Mouse (Mus musculus): ENCODE results near the gene Gm17728. TPM values are rescaled to one million over a fixed set of nuclear protein-coding genes. Genes with fewer than 3 reads are reported as not detected.

The Gm17728 gene
- total and polyA plus RNA-seq, 3 experiments = not detected

DNA sequence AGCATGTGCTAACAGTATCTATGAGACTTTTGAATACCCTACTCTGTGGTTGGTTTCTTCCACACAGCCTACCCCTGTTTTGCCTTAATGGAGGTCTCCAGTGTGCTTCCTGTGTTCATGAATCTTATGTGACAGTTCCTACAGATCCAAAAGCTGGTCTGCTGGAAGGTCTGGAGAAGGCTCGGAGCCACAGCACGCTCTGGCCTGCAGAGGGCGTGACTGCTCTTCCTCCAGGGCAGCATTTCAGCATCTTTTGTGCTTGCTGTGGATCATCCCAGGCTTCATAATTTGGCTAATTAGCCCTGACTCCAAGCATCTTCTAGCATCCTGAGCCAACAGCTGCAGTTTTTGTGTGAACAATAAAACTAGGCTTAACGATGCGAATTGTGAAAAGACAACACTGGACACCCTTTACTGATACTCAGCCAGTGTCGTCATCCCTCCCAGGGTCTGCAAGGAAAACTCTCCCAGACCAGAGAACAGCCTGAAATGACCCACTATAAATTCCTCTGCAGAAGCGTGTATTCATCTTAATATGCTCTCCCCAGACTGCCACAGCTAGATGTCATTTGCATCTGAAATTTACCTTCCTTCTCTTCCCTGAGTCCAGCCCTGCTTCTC lies 6.6 kb downstream of the Gm17728 start:
- Histone ChIP-seq H3K27me3 (ENCODE audit: control insufficient read depth, insufficient read depth, low read length) (no peaks in the 10 kb centered on the region), H3K27ac (no peak overlapping the region), H3K79me2 (replicated peaks; ENCODE audit: control insufficient read depth, insufficient read depth, low read length) (no peaks in the 10 kb centered on the region), H3K9ac (ENCODE audit: low read depth, low read length) (no peak overlapping the region), H3K4me1 (ENCODE audit: control insufficient read depth, insufficient read depth, low read length) (no peaks in the 10 kb centered on the region), H3K4me3 (no peak overlapping the region), H3K36me3 (ENCODE audit: control insufficient read depth, insufficient read depth, low read length) (no peaks in the 10 kb centered on the region)
- intact Hi-C loops (cut with DNase I) = no loop called here
- no peak for TF ChIP-seq POLR2A (IDR thresholded peaks at IDR 0.05; ENCODE audit: insufficient read depth, low read depth, low read length)
- no peak for TF ChIP-seq EP300 (IDR thresholded peaks at IDR 0.05; ENCODE audit: insufficient read depth, low read depth, low read length)
- no peak for TF ChIP-seq CTCF (IDR thresholded peaks at IDR 0.05)
- WGBS = 82% methylated on average over 7 of the region's 7 CpGs
- no peak for DNase-seq

GRCm38 (mm10) chr17:9439997-9440655 lies 18.3 kb downstream of the Gm17728 start:
- no peak for TF ChIP-seq POLR2A (IDR thresholded peaks at IDR 0.05; ENCODE audit: insufficient read depth, low read depth, low read length)
- no peak for TF ChIP-seq EP300 (IDR thresholded peaks at IDR 0.05; ENCODE audit: insufficient read depth, low read depth, low read length)
- no peak for TF ChIP-seq CTCF (IDR thresholded peaks at IDR 0.05)
- no peak overlapping the region for H3K9ac ChIP-seq (ENCODE audit: low read depth, low read length)
- H3K4me1 ChIP-seq (ENCODE audit: control insufficient read depth, insufficient read depth, low read length) = no peaks in the 10 kb centered on the region
- WGBS = 79% methylated on average over 4 of the region's 4 CpGs
- no peaks in the 10 kb centered on the region for H3K79me2 ChIP-seq (replicated peaks; ENCODE audit: control insufficient read depth, insufficient read depth, low read length)
- no peaks in the 10 kb centered on the region for H3K36me3 ChIP-seq (ENCODE audit: control insufficient read depth, insufficient read depth, low read length)
- no peak overlapping the region for H3K4me3 ChIP-seq
- no peak overlapping the region for H3K27ac ChIP-seq
- intact Hi-C loops (cut with DNase I) = no loop called here
- DNase-seq = no peak
- H3K27me3 ChIP-seq (ENCODE audit: control insufficient read depth, insufficient read depth, low read length) = no peaks in the 10 kb centered on the region; the same call in 1 of the 2 replicates

GRCm38 (mm10) chr17:9456406-9456805 lies 34.5 kb downstream of the Gm17728 start:
- H3K27me3 ChIP-seq (ENCODE audit: control insufficient read depth, insufficient read depth, low read length) = no peaks in the 10 kb centered on the region
- intact Hi-C loops (cut with DNase I) = no loop called here
- H3K36me3 ChIP-seq (ENCODE audit: control insufficient read depth, insufficient read depth, low read length) = no peaks in the 10 kb centered on the region
- H3K4me1 ChIP-seq (ENCODE audit: control insufficient read depth, insufficient read depth, low read length) = no peaks in the 10 kb centered on the region
- 74% methylated on average over 5 of the region's 5 CpGs for WGBS
- H3K9ac ChIP-seq (ENCODE audit: low read depth, low read length) = no peak overlapping the region
- H3K4me3 ChIP-seq = no peak overlapping the region
- TF ChIP-seq POLR2A (IDR thresholded peaks at IDR 0.05; ENCODE audit: insufficient read depth, low read depth, low read length) (no peak), CTCF (IDR thresholded peaks at IDR 0.05) (no peak)
- no peak for DNase-seq
- H3K27ac ChIP-seq = no peak overlapping the region
- no peaks in the 10 kb centered on the region for H3K79me2 ChIP-seq (replicated peaks; ENCODE audit: control insufficient read depth, insufficient read depth, low read length)

DNA sequence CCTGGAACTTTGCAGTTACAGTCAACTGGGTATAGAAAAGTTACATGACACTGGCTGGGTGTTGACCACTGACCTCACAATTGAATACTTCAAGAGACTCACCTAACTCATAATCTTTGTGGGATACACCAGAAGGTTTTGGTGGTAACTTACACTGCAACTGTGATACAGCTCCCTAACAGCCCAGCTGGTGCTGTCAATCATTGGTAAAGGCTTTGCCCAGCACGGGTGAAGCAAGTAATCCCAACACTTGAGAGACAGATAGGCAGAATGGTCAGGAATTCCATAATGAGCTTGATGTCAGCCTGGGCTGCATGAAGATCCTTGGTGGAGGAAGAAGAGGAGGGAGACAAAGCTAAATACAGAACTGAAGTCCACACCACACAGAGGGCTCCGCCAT lies 39.0 kb downstream of the Gm17728 start:
- Histone ChIP-seq H3K4me1 (ENCODE audit: control insufficient read depth, insufficient read depth, low read length) (no peaks in the 10 kb centered on the region), H3K9ac (ENCODE audit: low read depth, low read length) (no peak overlapping the region), H3K4me3 (no peak overlapping the region), H3K79me2 (replicated peaks; ENCODE audit: control insufficient read depth, insufficient read depth, low read length) (no peaks in the 10 kb centered on the region), H3K27ac (no peak overlapping the region), H3K36me3 (ENCODE audit: control insufficient read depth, insufficient read depth, low read length) (no peaks in the 10 kb centered on the region), H3K27me3 (ENCODE audit: control insufficient read depth, insufficient read depth, low read length) (no peaks in the 10 kb centered on the region)
- 72% methylated on average over 2 of the region's 2 CpGs for WGBS
- no peak for DNase-seq
- TF ChIP-seq POLR2A (IDR thresholded peaks at IDR 0.05; ENCODE audit: insufficient read depth, low read depth, low read length) = no peak
- TF ChIP-seq CTCF (IDR thresholded peaks at IDR 0.05) = no peak
- TF ChIP-seq EP300 (IDR thresholded peaks at IDR 0.05; ENCODE audit: insufficient read depth, low read depth, low read length) = no peak
- intact Hi-C loops (cut with DNase I) = no loop called here

Other genes with a start within 250 kb of the Gm17728 start
- not detected for gene Pabpc6, start 247.7 kb downstream of the Gm17728 start, total RNA-seq (2021)
- 0.06 TPM in 1 of 2 replicates, not detected in the other for gene Pabpc6, start 247.7 kb downstream of the Gm17728 start, polyA plus RNA-seq (2012; rRNA removed)

Data from heart, adult 2 months (tissue).